Mouse (Mus musculus): ENCODE data around the gene Atp2a3. TPM values are rescaled to one million over a fixed set of nuclear protein-coding genes. Genes with fewer than 3 reads are reported as not detected.

The Atp2a3 gene
- polyA plus RNA-seq (2015; fragmentation: Nextera tagmentation; extraction: Ambion mirVana): 1.2 and 1.7 TPM in 2 replicates

DNA sequence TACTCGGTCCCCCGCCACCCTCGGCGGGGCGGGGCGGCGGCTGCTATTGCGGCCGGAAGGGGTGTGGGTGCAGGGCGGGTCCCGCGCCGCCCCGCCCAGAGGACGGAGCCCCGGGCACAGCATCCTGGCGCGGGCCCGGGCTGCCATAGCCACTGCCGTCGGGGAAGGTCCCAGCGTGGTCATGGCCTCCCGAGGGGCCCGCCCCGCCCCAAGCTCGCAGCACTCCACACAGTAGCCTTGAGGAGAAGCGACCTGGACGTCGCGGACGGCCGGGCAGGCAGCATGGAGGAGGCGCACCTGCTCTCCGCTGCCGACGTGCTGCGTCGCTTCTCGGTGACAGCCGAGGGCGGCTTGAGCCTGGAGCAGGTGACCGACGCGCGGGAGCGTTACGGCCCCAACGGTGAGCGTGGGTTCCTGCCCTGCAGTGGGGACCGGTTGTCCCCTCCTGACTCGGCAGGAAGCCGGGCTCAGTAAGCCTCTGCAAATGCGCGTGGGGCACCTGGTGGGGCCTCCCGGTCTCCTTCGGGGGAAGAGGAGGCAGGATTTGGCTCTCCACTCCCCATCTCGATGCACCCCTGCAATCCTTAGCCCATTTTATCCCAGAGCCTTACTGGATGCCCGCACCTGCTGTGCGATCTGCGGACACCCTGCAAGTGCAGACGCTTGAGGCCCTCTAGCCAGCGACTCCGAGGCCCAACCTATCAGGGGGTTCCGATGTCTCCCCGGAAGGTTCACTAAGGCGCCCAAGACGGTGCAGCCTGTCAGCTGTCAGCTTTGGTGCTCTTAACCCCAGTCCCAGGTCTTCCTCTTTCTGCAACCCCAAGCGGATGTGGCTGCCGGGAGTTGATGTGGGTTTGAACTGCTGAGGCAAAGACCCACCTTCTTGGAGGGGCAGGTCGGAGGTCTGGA, at the start of gene Atp2a3:
TSS of gene Atp2a3 (plus strand) at position 98 of the 909 bp plus-strand sequence.
- Histone ChIP-seq H3K4me3 (ENCODE audit: low read depth, low read length) (peak within 1 kb of the TSS; percentile 13; the same call in 1 of the 2 replicates), H3K9ac (ENCODE audit: low read depth, low read length) (no peak within 1 kb of the TSS)

DNA sequence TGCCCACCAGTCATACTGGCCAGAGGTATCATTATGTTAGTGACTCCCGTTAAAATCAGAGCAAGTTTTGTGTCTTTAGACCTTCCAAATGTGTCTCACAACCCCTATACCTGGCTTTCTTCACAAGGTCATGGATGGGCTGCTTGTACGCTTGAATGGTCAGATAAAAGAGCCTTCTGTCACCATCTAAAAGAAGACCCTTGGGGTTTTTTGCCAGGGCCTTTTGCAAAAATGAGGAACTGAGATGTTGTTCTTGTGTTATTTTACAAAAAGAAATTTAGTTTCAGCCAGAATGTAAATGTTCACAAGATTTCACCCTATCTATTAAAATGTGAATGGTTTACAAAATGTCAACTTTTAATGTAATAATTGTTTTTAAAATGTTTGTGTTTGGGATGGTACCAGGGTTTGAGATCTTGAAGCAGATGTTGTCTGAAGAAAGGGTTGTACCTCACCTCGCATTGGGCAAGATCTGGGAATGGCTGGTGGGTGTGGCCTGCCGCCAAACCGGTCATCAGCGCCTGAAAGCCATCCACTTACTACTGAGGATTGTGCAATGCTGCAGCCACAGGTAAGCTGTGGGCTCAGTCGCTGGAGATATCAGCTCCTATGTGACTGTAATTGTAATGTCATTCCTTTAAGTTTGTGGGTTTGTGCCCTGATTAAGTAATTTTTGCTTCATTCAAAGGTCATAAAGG, 43.5 kb upstream of the Atp2a3 start:
- H3K4me2 ChIP-seq (ENCODE audit: low read length): no peak overlapping the region
- no peaks in the 10 kb centered on the region for H3K4me1 ChIP-seq (ENCODE audit: control insufficient read depth, insufficient read depth, low read length)
- no peak overlapping the region for H3K27ac ChIP-seq (ENCODE audit: low read length)
- H3K27me3 ChIP-seq (ENCODE audit: control insufficient read depth, insufficient read depth, low read depth, low read length): no peaks in the 10 kb centered on the region
- no peak for ATAC-seq
- H3K36me3 ChIP-seq (ENCODE audit: control insufficient read depth, insufficient read depth, low read length): peaks cover 66% of the 10 kb centered on the region
- 84% methylated on average over 7 of the region's 7 CpGs for WGBS
- H3K9me3 ChIP-seq (replicated peaks; ENCODE audit: control insufficient read depth, low read length, poor library complexity, severe bottlenecking): no peaks in the 10 kb centered on the region
- no peak overlapping the region for H3K9ac ChIP-seq (ENCODE audit: low read depth, low read length)
- H3K4me3 ChIP-seq (ENCODE audit: low read depth, low read length): no peak overlapping the region

More for the DNA sequence above, at the start of gene Atp2a3:
- peak within 1 kb of the TSS; percentile 38 for H3K4me2 ChIP-seq (ENCODE audit: low read length)
- H3K36me3 ChIP-seq (ENCODE audit: control insufficient read depth, insufficient read depth, low read length): no peaks in the 10 kb centered on the region
- WGBS: 5% methylated on average over 70 of the region's 70 CpGs
- peaks cover 37% of the 10 kb centered on the region for H3K27me3 ChIP-seq (ENCODE audit: control insufficient read depth, insufficient read depth, low read depth, low read length)
- H3K27ac ChIP-seq (ENCODE audit: low read length): no peak within 1 kb of the TSS
- no peaks in the 10 kb centered on the region for H3K9me3 ChIP-seq (replicated peaks; ENCODE audit: control insufficient read depth, low read length, poor library complexity, severe bottlenecking)
- no peak for ATAC-seq
- peaks cover 5% of the 10 kb centered on the region; the same call in 1 of the 2 replicates for H3K4me1 ChIP-seq (ENCODE audit: control insufficient read depth, insufficient read depth, low read length)

DNA sequence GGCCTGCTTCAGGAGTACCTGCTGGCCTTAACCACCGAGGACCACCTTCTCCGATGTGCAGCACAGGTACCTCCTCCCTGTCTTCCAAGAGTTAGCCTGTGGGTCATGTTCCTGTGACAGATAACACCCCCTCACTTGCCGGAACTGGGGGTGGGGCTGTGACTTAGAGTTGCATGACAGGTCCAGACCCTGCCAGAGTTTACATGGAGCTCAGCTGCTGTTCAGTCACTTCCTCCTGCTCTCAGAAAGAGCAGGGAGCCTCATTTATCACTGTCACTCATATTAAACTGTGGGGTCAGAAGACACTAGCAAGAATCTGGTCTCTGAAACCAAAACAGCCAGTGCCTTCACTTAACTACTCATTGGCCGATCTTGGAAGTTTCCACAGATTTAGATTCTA, 37.9 kb upstream of the Atp2a3 start:
- Histone ChIP-seq H3K9me3 (replicated peaks; ENCODE audit: control insufficient read depth, low read length, poor library complexity, severe bottlenecking) (no peaks in the 10 kb centered on the region), H3K27me3 (ENCODE audit: control insufficient read depth, insufficient read depth, low read depth, low read length) (no peaks in the 10 kb centered on the region), H3K4me2 (ENCODE audit: low read length) (no peak overlapping the region), H3K27ac (ENCODE audit: low read length) (no peak overlapping the region), H3K9ac (ENCODE audit: low read depth, low read length) (no peak overlapping the region), H3K4me3 (ENCODE audit: low read depth, low read length) (no peak overlapping the region), H3K4me1 (ENCODE audit: control insufficient read depth, insufficient read depth, low read length) (no peaks in the 10 kb centered on the region), H3K36me3 (ENCODE audit: control insufficient read depth, insufficient read depth, low read length) (peaks cover 49% of the 10 kb centered on the region)
- ATAC-seq: no peak
- 96% methylated on average over 4 of the region's 4 CpGs for WGBS

DNA sequence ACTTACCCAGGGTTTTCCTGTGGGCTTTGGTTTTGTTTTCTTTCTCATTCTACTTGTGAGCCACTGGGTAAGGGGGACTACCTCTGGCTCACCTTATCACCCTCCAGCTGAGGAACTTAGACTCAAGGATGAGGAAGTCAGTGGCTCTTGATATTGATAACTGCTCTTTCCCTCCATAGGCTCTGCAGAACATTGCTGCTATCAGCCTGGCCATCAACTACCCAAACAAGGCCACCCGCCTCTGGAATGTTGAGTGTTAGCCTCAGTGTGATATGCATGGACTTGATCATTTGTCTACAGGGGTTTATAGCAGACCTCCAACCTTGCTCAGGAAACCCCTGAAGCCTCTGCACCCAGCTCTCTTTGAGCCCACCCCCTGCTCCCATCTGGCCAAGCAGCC, 36.5 kb upstream of the Atp2a3 start:
- no peak overlapping the region for H3K4me2 ChIP-seq (ENCODE audit: low read length)
- H3K4me3 ChIP-seq (ENCODE audit: low read depth, low read length): no peak overlapping the region
- H3K27me3 ChIP-seq (ENCODE audit: control insufficient read depth, insufficient read depth, low read depth, low read length): no peaks in the 10 kb centered on the region
- no peaks in the 10 kb centered on the region for H3K9me3 ChIP-seq (replicated peaks; ENCODE audit: control insufficient read depth, low read length, poor library complexity, severe bottlenecking)
- peaks cover 39% of the 10 kb centered on the region for H3K36me3 ChIP-seq (ENCODE audit: control insufficient read depth, insufficient read depth, low read length)
- H3K9ac ChIP-seq (ENCODE audit: low read depth, low read length): no peak overlapping the region
- H3K27ac ChIP-seq (ENCODE audit: low read length): no peak overlapping the region
- no peaks in the 10 kb centered on the region for H3K4me1 ChIP-seq (ENCODE audit: control insufficient read depth, insufficient read depth, low read length)
- WGBS: 90% methylated on average over 1 of the region's 1 CpGs
- ATAC-seq: no peak

DNA sequence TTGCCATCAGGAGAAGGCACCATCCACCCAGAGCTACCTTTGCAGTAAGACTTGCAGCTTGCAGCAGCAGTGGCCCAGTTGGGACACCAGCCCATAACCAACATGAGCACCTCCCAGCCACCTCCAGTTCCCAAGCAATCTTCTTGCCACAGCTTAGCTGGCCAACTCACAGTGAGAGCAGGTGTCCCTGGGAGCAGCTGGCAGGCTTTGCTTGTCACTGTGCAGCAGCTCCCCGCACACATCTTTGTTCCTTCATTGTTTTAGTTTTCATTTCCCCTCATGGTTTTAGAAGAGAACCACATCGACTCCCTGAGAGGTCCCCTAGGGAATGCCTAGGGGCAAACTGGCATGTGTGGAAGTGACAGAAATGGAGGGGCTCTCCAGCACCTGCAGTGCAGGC, 35.9 kb upstream of the Atp2a3 start:
- Histone ChIP-seq H3K36me3 (ENCODE audit: control insufficient read depth, insufficient read depth, low read length) (peaks cover 34% of the 10 kb centered on the region), H3K4me3 (ENCODE audit: low read depth, low read length) (no peak overlapping the region), H3K27me3 (ENCODE audit: control insufficient read depth, insufficient read depth, low read depth, low read length) (no peaks in the 10 kb centered on the region), H3K4me1 (ENCODE audit: control insufficient read depth, insufficient read depth, low read length) (no peaks in the 10 kb centered on the region), H3K9ac (ENCODE audit: low read depth, low read length) (no peak overlapping the region), H3K4me2 (ENCODE audit: low read length) (no peak overlapping the region), H3K27ac (ENCODE audit: low read length) (no peak overlapping the region), H3K9me3 (replicated peaks; ENCODE audit: control insufficient read depth, low read length, poor library complexity, severe bottlenecking) (no peaks in the 10 kb centered on the region)
- WGBS: 55% methylated on average over 2 of the region's 2 CpGs
- no peak for ATAC-seq

DNA sequence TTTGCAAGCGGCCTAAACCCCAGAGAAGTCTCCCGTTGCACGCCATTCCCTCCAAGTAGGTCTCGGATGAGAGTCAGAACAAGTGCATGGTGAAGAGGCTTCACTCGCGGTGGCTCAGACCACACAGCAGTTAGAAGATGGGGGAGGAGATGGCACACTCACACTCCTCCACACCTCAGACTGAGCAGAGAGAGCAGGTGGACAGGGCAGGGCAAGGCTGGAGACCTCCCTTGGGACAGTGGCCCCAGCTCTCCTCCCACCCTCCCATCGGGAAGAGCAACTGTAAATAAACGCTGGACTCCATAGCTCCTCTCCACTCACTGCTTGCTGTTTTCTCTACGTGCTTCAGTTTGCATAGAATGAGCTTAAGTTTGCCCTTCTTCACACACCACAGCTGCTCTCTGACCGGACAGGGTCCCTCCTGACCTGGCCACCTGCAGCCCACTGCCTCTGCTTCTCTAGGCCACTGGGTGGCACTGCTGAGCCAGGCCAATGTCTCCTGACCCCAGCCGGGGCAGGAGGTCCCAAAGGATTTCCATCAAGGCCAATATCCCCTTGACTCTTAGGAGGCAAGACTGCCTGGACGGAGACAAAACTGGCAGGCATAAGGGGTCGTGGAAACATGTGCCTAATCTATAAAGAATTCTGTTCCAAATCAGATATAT, 34.6 kb upstream of the Atp2a3 start:
- Histone ChIP-seq H3K27me3 (ENCODE audit: control insufficient read depth, insufficient read depth, low read depth, low read length) (no peaks in the 10 kb centered on the region), H3K27ac (ENCODE audit: low read length) (no peak overlapping the region), H3K9me3 (replicated peaks; ENCODE audit: control insufficient read depth, low read length, poor library complexity, severe bottlenecking) (no peaks in the 10 kb centered on the region), H3K4me3 (ENCODE audit: low read depth, low read length) (no peak overlapping the region), H3K4me2 (ENCODE audit: low read length) (no peak overlapping the region), H3K4me1 (ENCODE audit: control insufficient read depth, insufficient read depth, low read length) (no peaks in the 10 kb centered on the region), H3K9ac (ENCODE audit: low read depth, low read length) (no peak overlapping the region), H3K36me3 (ENCODE audit: control insufficient read depth, insufficient read depth, low read length) (peaks cover 24% of the 10 kb centered on the region)
- ATAC-seq: peak; percentile 56; the same call in 1 of the 2 replicates
- 50% methylated on average over 13 of the region's 13 CpGs for WGBS

DNA sequence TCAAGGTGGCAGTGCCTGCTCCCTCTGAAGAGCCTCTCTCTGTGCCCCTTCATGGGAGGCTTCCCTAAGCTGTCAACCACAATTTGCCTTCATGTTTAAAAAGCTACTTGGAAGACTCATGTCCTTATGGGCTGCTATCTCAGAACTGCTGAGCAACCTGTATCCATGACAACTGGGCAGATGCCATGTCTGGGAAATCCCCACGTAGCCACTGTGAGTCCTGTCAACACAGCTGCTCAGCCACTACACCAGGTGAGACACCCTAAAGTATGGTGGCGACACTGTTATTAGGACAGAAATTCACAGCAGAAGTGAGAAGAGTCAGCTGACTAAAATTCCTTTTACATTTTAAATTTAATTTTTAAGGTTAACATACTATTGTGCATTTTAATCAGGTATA, 32.5 kb upstream of the Atp2a3 start:
- no peak overlapping the region for H3K9ac ChIP-seq (ENCODE audit: low read depth, low read length)
- 53% methylated on average over 2 of the region's 2 CpGs for WGBS
- H3K4me1 ChIP-seq (ENCODE audit: control insufficient read depth, insufficient read depth, low read length): no peaks in the 10 kb centered on the region
- H3K4me2 ChIP-seq (ENCODE audit: low read length): no peak overlapping the region
- peaks cover 13% of the 10 kb centered on the region; the same call in 1 of the 2 replicates for H3K36me3 ChIP-seq (ENCODE audit: control insufficient read depth, insufficient read depth, low read length)
- H3K27ac ChIP-seq (ENCODE audit: low read length): no peak overlapping the region
- no peak overlapping the region for H3K4me3 ChIP-seq (ENCODE audit: low read depth, low read length)
- ATAC-seq: no peak
- no peaks in the 10 kb centered on the region for H3K9me3 ChIP-seq (replicated peaks; ENCODE audit: control insufficient read depth, low read length, poor library complexity, severe bottlenecking)
- H3K27me3 ChIP-seq (ENCODE audit: control insufficient read depth, insufficient read depth, low read depth, low read length): no peaks in the 10 kb centered on the region

DNA sequence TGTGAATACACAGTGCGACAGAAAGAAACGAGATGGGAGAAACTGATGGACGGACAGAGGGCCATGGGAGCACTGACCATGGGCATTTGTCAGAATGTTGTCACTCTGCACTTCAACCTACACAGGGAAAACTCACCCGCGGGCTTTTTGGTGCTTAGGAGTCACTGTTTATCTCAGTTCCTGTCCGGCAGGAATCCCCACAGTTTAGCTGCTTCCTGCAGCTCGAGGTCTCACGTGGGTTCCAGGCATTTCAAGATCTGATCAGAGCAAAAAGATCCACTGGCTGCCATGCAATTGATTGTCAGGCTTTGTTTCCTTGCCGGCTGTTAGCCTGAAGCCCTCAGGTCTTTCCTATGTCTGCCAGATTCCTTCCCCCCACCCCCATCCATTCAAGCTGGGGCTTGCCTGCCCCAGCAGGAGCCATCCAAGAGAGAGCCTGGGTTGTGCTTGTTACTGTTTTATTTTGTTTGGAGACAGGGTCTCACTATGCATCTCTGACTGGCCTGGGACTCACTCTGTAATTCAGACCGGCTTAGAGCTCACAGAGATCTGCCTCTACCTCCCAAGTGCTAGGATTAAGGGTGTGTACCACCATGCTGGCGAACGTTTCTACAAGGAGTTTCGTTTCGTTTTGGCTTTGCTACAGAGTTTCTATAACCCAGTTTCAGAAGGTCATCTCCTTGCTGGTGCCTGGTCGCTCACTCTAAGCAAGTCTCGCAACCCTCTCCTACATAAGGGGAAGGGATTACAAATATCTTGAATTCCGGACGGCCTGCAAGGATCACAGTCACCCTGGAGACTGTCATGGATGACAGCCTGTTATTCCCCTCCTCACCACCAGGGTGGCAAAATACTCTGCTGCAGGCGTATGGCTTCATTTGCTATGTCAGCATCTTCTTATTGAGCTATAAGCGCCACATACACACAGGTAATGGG, 20.5 kb upstream of the Atp2a3 start:
- WGBS: 21% methylated on average over 20 of the region's 20 CpGs
- Histone ChIP-seq H3K36me3 (ENCODE audit: control insufficient read depth, insufficient read depth, low read length) (no peaks in the 10 kb centered on the region), H3K27me3 (ENCODE audit: control insufficient read depth, insufficient read depth, low read depth, low read length) (no peaks in the 10 kb centered on the region), H3K27ac (ENCODE audit: low read length) (no peak overlapping the region), H3K9me3 (replicated peaks; ENCODE audit: control insufficient read depth, low read length, poor library complexity, severe bottlenecking) (no peaks in the 10 kb centered on the region), H3K4me2 (ENCODE audit: low read length) (peak overlapping the region; percentile 34), H3K4me1 (ENCODE audit: control insufficient read depth, insufficient read depth, low read length) (peaks cover 3% of the 10 kb centered on the region; the same call in 1 of the 2 replicates), H3K4me3 (ENCODE audit: low read depth, low read length) (peak overlapping the region; percentile 20), H3K9ac (ENCODE audit: low read depth, low read length) (peak overlapping the region; percentile 22; the same call in 1 of the 2 replicates)
- peak; percentile 48; the same call in 1 of the 2 replicates for ATAC-seq
